Mouse (Mus musculus) midbrain, embryonic 15.5 days (tissue): ENCODE measurements around the gene Cxcl3. TPM values are rescaled to one million over a fixed set of nuclear protein-coding genes. Genes with fewer than 3 reads are reported as not detected.
"Not testable (repeated sequence)": the region's sequence is repeated elsewhere in the genome, so short reads cannot be mapped to it uniquely, and the experiment has no call there.

ENCODE experiments used
- ATAC-seq: fragments of 200-750 bp; cut with Nextera tagmentation; replicated peaks from 2 replicates; pipeline ENCODE4 v1.8.0; 2017; ENCODE audit warnings: moderate TSS enrichment
- H3K27ac ChIP-seq: fragments of 300-500 bp; sonication (generic); 2 replicates; pipeline ENCODE4 v1.5.1; 2015; ENCODE audit warnings: mild to moderate bottlenecking, inconsistent platforms
- H3K27me3 ChIP-seq: fragments of 300-500 bp; sonication (generic); replicated peaks from 2 replicates; pipeline ENCODE4 v1.6.1; 2015; ENCODE audit warnings: inconsistent platforms
- H3K36me3 ChIP-seq: fragments of 300-500 bp; sonication (generic); replicated peaks from 2 replicates; pipeline ENCODE4 v1.6.1; 2015; ENCODE audit warnings: inconsistent platforms
- H3K4me1 ChIP-seq: fragments of 300-500 bp; sonication (generic); 2 replicates; pipeline ENCODE4 v1.6.1; 2015; ENCODE audit warnings: inconsistent platforms
- H3K4me2 ChIP-seq: fragments of 300-500 bp; sonication (generic); 2 replicates; pipeline ENCODE4 v1.6.1; 2015; ENCODE audit warnings: inconsistent platforms, mild to moderate bottlenecking, moderate library complexity
- H3K4me3 ChIP-seq: fragments of 300-500 bp; sonication (generic); 2 replicates; pipeline ENCODE4 v1.5.1; 2015; ENCODE audit warnings: mild to moderate bottlenecking, inconsistent platforms
- H3K9ac ChIP-seq: fragments of 300-500 bp; sonication (generic); 2 replicates; pipeline ENCODE4 v1.6.1; 2015; ENCODE audit warnings: mild to moderate bottlenecking, inconsistent platforms
- H3K9me3 ChIP-seq: fragments of 300-500 bp; sonication (generic); 2 replicates; pipeline ENCODE4 v1.6.1; 2016; ENCODE audit warnings: inconsistent platforms
- WGBS: fragments of 180-500 bp; shearing (Covaris S2); methylation state at CpG from one replicate; pipeline ENCODE4 v1.1.7; 2015; ENCODE audit warnings: mixed read lengths; 5-methylcytosine and 5-hydroxymethylcytosine counted together
- polyA plus RNA-seq: library from polyadenylated mRNA; unstranded; fragments of >200 nt; fragmentation: Nextera tagmentation; extraction: Ambion mirVana; gene quantifications from 2 replicates; pipeline ENCODE4 v1.2.1, GENCODE M21; 2015

The Cxcl3 gene
- polyA plus RNA-seq, 1 experiment from 2014 or later = not detected

GRCm38 (mm10) chr5:90771369-90771768 lies 14.5 kb upstream of the Cxcl3 start:
- no peaks in the 10 kb centered on the region for H3K4me1 ChIP-seq
- no peak overlapping the region for H3K4me2 ChIP-seq
- H3K4me3 ChIP-seq = no peak overlapping the region
- no peak for ATAC-seq
- H3K27ac ChIP-seq = no peak overlapping the region
- 66% methylated on average over 3 of the region's 3 CpGs for WGBS
- no peaks in the 10 kb centered on the region for H3K9me3 ChIP-seq
- H3K27me3 ChIP-seq = no peaks in the 10 kb centered on the region
- H3K36me3 ChIP-seq = no peaks in the 10 kb centered on the region
- no peak overlapping the region for H3K9ac ChIP-seq

GRCm38 (mm10) chr5:90771880-90772653 lies 13.8 kb upstream of the Cxcl3 start, which contains the start of gene Pf4:
TSS of gene Pf4 (plus strand) at chr5:90772435.
- no peak within 1 kb of the TSS for H3K4me3 ChIP-seq
- no peaks in the 10 kb centered on the region for H3K9me3 ChIP-seq
- 93% methylated on average over 16 of the region's 16 CpGs for WGBS
- no peak within 1 kb of the TSS for H3K27ac ChIP-seq
- H3K4me2 ChIP-seq = no peak within 1 kb of the TSS
- H3K36me3 ChIP-seq = no peaks in the 10 kb centered on the region
- H3K4me1 ChIP-seq = no peaks in the 10 kb centered on the region
- ATAC-seq = no peak
- H3K9ac ChIP-seq = no peak within 1 kb of the TSS
- H3K27me3 ChIP-seq = no peaks in the 10 kb centered on the region

- Histone ChIP-seq H3K27me3 (no peaks in the 10 kb centered on the region), H3K27ac (no peak overlapping the region), H3K9ac (no peak overlapping the region), H3K4me2 (no peak overlapping the region), H3K9me3 (no peaks in the 10 kb centered on the region), H3K4me1 (no peaks in the 10 kb centered on the region), H3K36me3 (no peaks in the 10 kb centered on the region), H3K4me3 (no peak overlapping the region)
- 93% methylated on average over 5 of the region's 5 CpGs for WGBS
- no peak for ATAC-seq
These were observed 10.3 kb upstream of the Cxcl3 start for GRCm38 (mm10) chr5:90775562-90775961.

- Histone ChIP-seq H3K27ac (no peak overlapping the region), H3K4me2 (no peak overlapping the region), H3K4me3 (no peak overlapping the region), H3K9me3 (no peaks in the 10 kb centered on the region), H3K4me1 (no peaks in the 10 kb centered on the region), H3K27me3 (no peaks in the 10 kb centered on the region), H3K9ac (no peak overlapping the region), H3K36me3 (no peaks in the 10 kb centered on the region)
- WGBS = 82% methylated on average over 10 of the region's 10 CpGs
- ATAC-seq = no peak
These were observed 8.3 kb upstream of the Cxcl3 start for GRCm38 (mm10) chr5:90777621-90778020.

DNA sequence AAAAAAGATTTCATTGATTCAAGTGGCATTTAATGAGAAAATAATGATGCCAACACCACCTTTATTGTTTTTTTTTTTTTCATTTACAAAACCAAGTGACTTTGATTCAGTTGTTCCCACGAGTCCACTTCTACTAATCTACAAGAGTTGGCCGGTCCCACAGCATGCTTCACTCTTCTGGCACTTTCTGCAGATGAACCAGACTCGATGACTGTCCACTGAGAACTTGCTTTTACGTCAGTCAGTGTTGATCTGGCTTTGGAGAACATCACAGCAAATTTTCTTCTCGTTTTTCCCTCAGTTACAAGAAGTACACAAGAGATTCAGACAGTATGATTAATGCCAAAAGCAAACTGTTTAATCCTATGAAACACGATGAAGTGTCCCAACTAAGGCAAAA lies 7.0 kb upstream of the Cxcl3 start:
- no peaks in the 10 kb centered on the region for H3K9me3 ChIP-seq
- ATAC-seq = no peak
- WGBS = 80% methylated on average over 6 of the region's 6 CpGs
- H3K27me3 ChIP-seq = no peaks in the 10 kb centered on the region
- no peak overlapping the region for H3K27ac ChIP-seq
- no peak overlapping the region for H3K4me2 ChIP-seq
- H3K4me1 ChIP-seq = no peaks in the 10 kb centered on the region
- H3K9ac ChIP-seq = no peak overlapping the region
- no peak overlapping the region for H3K4me3 ChIP-seq
- H3K36me3 ChIP-seq = no peaks in the 10 kb centered on the region

- 90% methylated on average over 3 of the region's 3 CpGs for WGBS
- Histone ChIP-seq H3K27me3 (no peaks in the 10 kb centered on the region), H3K36me3 (no peaks in the 10 kb centered on the region), H3K9ac (no peak overlapping the region), H3K4me1 (no peaks in the 10 kb centered on the region), H3K4me2 (no peak overlapping the region), H3K27ac (no peak overlapping the region), H3K9me3 (no peaks in the 10 kb centered on the region), H3K4me3 (no peak overlapping the region)
- ATAC-seq = no peak
These were observed 2.2 kb upstream of the Cxcl3 start for GRCm38 (mm10) chr5:90783697-90784096.

GRCm38 (mm10) chr5:90788114-90788513 lies 2.2 kb downstream of the Cxcl3 start:
- Histone ChIP-seq H3K4me3 (no peak overlapping the region), H3K36me3 (no peaks in the 10 kb centered on the region), H3K4me2 (no peak overlapping the region), H3K9me3 (no peaks in the 10 kb centered on the region), H3K27me3 (no peaks in the 10 kb centered on the region), H3K4me1 (no peaks in the 10 kb centered on the region), H3K9ac (no peak overlapping the region), H3K27ac (no peak overlapping the region)
- WGBS = 72% methylated on average over 4 of the region's 4 CpGs
- no peak for ATAC-seq

DNA sequence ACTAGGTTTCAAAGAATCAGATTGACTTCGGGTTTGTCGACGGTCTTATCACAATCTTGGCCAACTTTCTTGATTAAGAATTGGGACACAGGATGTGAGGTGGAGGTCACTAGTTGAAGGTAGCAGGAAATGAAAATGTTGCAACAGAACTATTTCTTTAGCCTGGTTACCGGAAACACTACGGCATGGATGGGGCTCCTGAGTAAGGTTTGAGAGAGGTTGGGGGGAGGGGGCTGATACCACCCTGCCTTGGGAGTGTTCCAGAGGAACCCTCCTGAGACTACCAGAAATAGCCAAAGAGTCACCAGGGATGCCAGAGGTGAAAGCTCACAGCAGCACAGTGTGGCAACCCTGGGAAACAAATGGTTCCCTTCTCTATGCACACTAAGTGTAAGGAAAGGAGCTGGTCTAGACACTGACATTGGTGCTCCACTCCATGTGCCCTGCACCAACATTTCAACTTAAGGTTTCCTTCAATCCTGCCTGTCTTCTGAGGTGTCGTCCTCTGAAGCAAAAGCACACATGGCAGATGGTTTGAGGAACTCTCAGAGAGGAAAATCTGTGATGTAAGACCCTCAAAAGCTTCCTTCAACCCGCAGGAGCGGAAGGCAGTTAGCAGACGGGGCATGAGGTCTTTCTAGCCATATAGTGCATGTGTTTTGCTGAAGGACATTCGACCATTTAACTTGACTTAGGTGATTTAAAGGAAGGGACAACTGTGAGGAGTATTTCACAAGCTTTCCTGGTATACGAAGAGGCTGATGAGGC lies 3.6 kb downstream of the Cxcl3 start:
- H3K9ac ChIP-seq = no peak overlapping the region
- no peak for ATAC-seq
- 88% methylated on average over 11 of the region's 11 CpGs for WGBS

DNA sequence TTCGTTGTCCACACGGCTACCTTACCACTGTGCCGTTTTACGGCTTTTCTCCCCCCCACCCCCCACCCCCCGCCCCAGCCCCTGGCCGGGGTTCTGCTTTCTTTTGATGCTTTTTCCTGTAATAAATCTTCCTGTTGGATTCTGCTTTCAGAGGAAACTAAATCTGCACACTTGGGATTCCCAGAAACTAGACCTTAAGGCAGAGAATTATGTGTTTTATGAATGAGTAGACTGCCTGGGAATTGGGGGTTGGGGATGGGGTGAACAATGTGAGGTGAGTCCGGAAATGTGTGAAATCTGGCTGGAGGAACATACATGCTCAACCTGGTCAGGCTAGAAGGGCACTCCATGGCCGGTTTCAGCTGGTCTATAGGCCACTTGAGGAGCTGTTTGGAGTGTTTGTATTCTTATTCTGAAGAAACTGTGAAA lies 4.2 kb downstream of the Cxcl3 start:
- Histone ChIP-seq H3K27me3 (no peaks in the 10 kb centered on the region), H3K9ac (no peak overlapping the region), H3K4me3 (no peak overlapping the region), H3K27ac (no peak overlapping the region), H3K4me2 (no peak overlapping the region), H3K9me3 (no peaks in the 10 kb centered on the region), H3K36me3 (no peaks in the 10 kb centered on the region), H3K4me1 (no peaks in the 10 kb centered on the region)
- no peak for ATAC-seq
- WGBS = 89% methylated on average over 8 of the region's 8 CpGs

More for the DNA sequence above, 3.6 kb downstream of the Cxcl3 start:
- Histone ChIP-seq H3K36me3 (no peaks in the 10 kb centered on the region), H3K9me3 (no peaks in the 10 kb centered on the region), H3K4me1 (no peaks in the 10 kb centered on the region), H3K27me3 (no peaks in the 10 kb centered on the region), H3K27ac (no peak overlapping the region), H3K4me3 (no peak overlapping the region), H3K4me2 (no peak overlapping the region)

GRCm38 (mm10) chr5:90794195-90794625 lies 8.3 kb downstream of the Cxcl3 start, which contains the start of gene Cxcl15:
TSS of gene Cxcl15 (plus strand) at chr5:90794534.
- H3K4me3 ChIP-seq = no peak within 1 kb of the TSS
- H3K4me1 ChIP-seq = no peaks in the 10 kb centered on the region
- H3K4me2 ChIP-seq = no peak within 1 kb of the TSS
- no peak within 1 kb of the TSS for H3K9ac ChIP-seq
- WGBS = 68% methylated on average over 5 of the region's 5 CpGs
- H3K36me3 ChIP-seq = no peaks in the 10 kb centered on the region
- no peaks in the 10 kb centered on the region for H3K27me3 ChIP-seq
- no peak within 1 kb of the TSS for H3K27ac ChIP-seq
- no peaks in the 10 kb centered on the region for H3K9me3 ChIP-seq
- no peak for ATAC-seq

DNA sequence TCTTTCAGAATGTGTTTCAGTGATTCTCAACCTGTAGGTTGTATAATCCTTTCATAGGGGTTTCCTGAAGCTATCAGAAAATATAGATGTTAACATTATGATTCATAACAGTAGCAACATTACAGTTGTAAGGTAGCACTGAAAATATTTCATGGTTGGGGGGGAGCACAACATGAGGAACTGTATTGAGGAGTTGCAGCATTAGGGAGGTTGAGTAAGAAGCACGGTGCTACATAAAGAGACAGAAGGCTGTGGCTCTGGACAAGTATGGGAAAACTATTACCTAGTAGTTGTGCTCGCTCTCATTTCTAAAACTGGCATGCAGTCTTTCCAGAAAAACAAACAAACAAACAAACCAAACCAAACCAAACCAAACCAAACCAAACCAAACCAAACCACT lies 9.5 kb downstream of the Cxcl3 start:
- not testable (repeated sequence) for H3K36me3 ChIP-seq, H3K4me2 ChIP-seq, H3K4me3 ChIP-seq, H3K4me1 ChIP-seq, H3K9me3 ChIP-seq, H3K27ac ChIP-seq, H3K9ac ChIP-seq, ATAC-seq, H3K27me3 ChIP-seq
- WGBS = 85% methylated on average over 2 of the region's 2 CpGs

- Histone ChIP-seq H3K27me3 (no peaks in the 10 kb centered on the region), H3K27ac (no peak overlapping the region), H3K4me1 (no peaks in the 10 kb centered on the region), H3K4me2 (no peak overlapping the region), H3K9ac (no peak overlapping the region), H3K9me3 (no peaks in the 10 kb centered on the region), H3K36me3 (no peaks in the 10 kb centered on the region), H3K4me3 (no peak overlapping the region)
- no peak for ATAC-seq
These were observed 18.7 kb downstream of the Cxcl3 start for GRCm38 (mm10) chr5:90804574-90804973.

GRCm38 (mm10) chr5:90806050-90806449 lies 20.1 kb downstream of the Cxcl3 start:
- no peak overlapping the region for H3K9ac ChIP-seq
- ATAC-seq = no peak
- H3K4me2 ChIP-seq = no peak overlapping the region
- no peaks in the 10 kb centered on the region for H3K36me3 ChIP-seq
- H3K4me1 ChIP-seq = no peaks in the 10 kb centered on the region
- H3K4me3 ChIP-seq = no peak overlapping the region
- H3K9me3 ChIP-seq = no peaks in the 10 kb centered on the region
- H3K27me3 ChIP-seq = no peaks in the 10 kb centered on the region
- no peak overlapping the region for H3K27ac ChIP-seq
